In the genomic region with DNA sequence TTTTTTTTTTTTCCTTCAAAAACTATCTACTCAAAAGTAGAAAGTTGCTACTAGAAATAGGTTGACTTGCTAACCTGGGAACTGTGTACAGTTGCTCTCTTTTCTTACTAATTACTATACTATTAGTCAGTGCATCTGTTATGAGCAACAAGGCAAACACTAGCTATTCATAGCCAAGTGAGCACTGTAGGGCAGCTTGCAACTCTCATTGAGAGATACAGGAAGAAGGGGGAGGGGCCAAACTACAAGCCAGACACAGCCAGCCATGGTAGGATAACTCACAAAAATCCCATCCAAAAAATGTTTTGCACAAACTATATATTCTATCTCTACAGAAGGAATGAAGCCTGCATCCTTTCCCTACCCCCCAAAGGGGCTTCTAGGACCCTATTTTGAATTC, we compare ENCODE assay signal across 21 mouse cellular contexts.
DNase-seq lines count a peak whose midpoint lies in the region; ATAC-seq lines count a peak whose summit lies in the region.
"Had no signal": no experiment of that assay in that cellular context is flagged by ENCODE, and none has a peak within 500 bp of the region (broad histone marks: within the 10 kb centered on the region; RNA-seq: fewer than 3 reads in every experiment).

No protein-coding gene starts in this region.

- peak; percentile 19 for DNase-seq in A20 (ENCODE audit: low read depth, low spot score)
- DNase-seq in layer of hippocampus, postnatal 14 days (ENCODE audit: low spot score in 2 of 2), result no peak
- DNase-seq in layer of hippocampus, adult 9-11 months, result no peak
- DNase-seq in left cerebral cortex, adult 11 months (ENCODE audit: low spot score), result no peak
- DNase-seq: adrenal gland, postnatal 10 days; adrenal gland, postnatal 36 days; cerebellum, adult 18-20 months; cerebellum, adult 9-10 months; cerebellum, postnatal 14 days; forebrain, postnatal 0 days; gastrocnemius, adult 2 months; gastrocnemius, postnatal 14 days; heart, adult 18-20 months; heart, postnatal 10 days; heart, postnatal 4 days had no signal

- peak; percentile 34 for ATAC-seq in CD4-positive, CD25-positive, alpha-beta regulatory T cell, adult 4 months
- peak; percentile 63 for ATAC-seq in activated CD4-positive, CD25-positive, alpha-beta regulatory T cell, adult 4 months
- peak; percentile 58 for ATAC-seq in inflammation-experienced regulatory T-cells, adult 6 months
- ATAC-seq: forebrain, embryonic 14.5 days; forebrain, postnatal 0 days; hindbrain, postnatal 0 days; intestine, embryonic 15.5 days had no signal
